Mouse (Mus musculus) G1E (cell line): ENCODE data around the gene Smarce1.

Experiments used
- CTCF ChIP-seq: IDR thresholded peaks from 2 replicates; pipeline ENCODE4 v1.5.1; 2012; ENCODE audit warnings: low read depth, low read length, inconsistent platforms, mixed read lengths
- GATA1 ChIP-seq: IDR thresholded peaks from 2 replicates; pipeline ENCODE4 v1.6.1; 2012; ENCODE audit warnings: borderline replicate concordance, low read length, inconsistent platforms, mixed read lengths
- GATA2 ChIP-seq: IDR thresholded peaks from 2 replicates; pipeline ENCODE4 v1.6.1; 2012; ENCODE audit warnings: low read depth, low read length, inconsistent platforms, borderline replicate concordance
- TAL1 ChIP-seq: conservative IDR thresholded peaks from 2 replicates; pipeline ENCODE4 v1.6.1; 2012; ENCODE audit warnings: low read depth, low read length, inconsistent platforms, mixed read lengths

DNA sequence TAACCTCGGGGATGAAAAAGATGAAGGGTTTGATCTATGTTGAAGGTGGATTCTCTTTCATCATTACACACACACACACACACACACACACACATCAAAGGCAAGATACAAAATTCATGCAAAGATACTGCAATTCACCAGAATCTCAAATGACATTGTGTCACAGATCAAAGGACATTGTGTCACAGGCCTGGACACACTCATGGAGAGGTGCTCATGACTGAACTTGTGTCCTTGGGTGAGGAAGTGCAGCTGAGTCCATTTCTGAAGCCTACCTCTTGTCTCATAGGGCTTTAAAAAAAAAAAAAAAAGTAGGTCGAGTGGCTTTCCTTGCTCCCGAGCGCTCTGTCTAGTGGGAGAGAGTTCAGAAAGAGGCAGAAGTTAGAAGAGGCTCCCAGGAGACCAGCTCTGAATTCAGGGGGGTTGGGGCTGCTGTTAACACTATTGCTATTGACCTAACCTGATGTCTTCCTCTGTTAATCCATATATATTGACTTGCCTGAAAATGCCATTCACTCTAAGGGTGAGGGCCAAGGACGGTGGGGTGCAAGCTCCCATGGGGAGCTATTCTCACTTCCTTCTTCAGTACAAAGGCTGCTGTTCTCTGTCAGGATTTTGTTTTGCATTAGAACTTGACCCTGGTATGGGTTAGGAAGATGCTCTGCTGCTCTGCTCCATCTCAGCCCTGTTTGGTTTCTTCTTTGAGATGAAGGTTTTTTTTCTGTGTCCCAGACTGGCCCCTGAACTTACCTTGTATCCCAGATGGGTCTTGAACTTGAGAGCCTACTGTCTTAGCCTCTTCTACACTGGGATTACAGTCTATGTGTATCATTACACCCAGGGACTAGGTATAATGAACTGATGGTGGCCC lies 53.5 kb downstream of the Smarce1 start:
- TF ChIP-seq CTCF = no peak
- no peak for TF ChIP-seq GATA1
- no peak for TF ChIP-seq TAL1
- TF ChIP-seq GATA2 = no peak
